ENCODE assay signal across 1 mouse cellular context in the genomic region with DNA sequence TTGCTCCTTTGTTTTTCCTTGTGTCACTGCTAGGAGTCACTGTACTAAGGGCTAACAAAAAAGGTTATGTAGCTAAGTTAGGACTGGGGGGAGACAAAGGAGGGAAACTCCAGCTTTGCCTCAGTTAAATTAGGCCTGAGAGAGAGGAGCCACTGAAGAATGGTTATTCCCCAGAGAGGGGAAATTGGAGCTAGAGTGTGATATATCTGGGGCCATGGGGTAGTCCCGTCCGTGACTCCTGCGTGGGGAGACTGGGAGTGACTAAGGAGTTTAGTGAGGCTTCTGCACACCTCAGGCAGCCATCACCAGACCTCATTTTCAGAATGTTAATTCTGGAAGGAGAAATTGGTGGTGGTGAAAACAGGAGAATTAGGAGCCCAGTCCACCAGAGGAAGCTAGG.
TF ChIP-seq lines count a peak whose summit lies in the region.

No protein-coding gene starts in this region.

TF ChIP-seq in CH12.LX, 34 proteins besides CTCF, POLR2A, EP300 and RAD21 (continued from another document):
- TF ChIP-seq MYC (IDR thresholded peaks at IDR 0.05; ENCODE audit: low read depth, low read length), result no peak
- TF ChIP-seq UBTF (IDR thresholded peaks at IDR 0.05; ENCODE audit: low read depth, low read length), result no peak
- peak; percentile 34; the same call in 1 of the 2 replicates for TF ChIP-seq MEF2A (IDR thresholded peaks at IDR 0.05; ENCODE audit: borderline replicate concordance, low read depth, low read length)
- TF ChIP-seq BHLHE40 (IDR thresholded peaks at IDR 0.05; ENCODE audit: low read depth, low read length), result peak; percentile 76
